Mouse (Mus musculus) neural tube, embryonic 15.5 days (tissue): ENCODE results near the gene Mt1. TPM values are rescaled to one million over a fixed set of nuclear protein-coding genes. Genes with fewer than 3 reads are reported as not detected.

ENCODE experiments used
- ATAC-seq: fragments of 200-750 bp; cut with Nextera tagmentation; 2 replicates; pipeline ENCODE4 v1.8.0; 2017; ENCODE audit warnings: mild to moderate bottlenecking, moderate TSS enrichment, moderate library complexity; ENCODE audit not compliant: low FRiP score
- H3K27ac ChIP-seq: fragments of 300-500 bp; sonication (generic); replicated peaks from 2 replicates; pipeline ENCODE4 v1.5.1; 2015; ENCODE audit warnings: mild to moderate bottlenecking, inconsistent platforms
- H3K27me3 ChIP-seq: fragments of 300-500 bp; sonication (generic); replicated peaks from 2 replicates; pipeline ENCODE4 v1.6.1; 2015; ENCODE audit warnings: inconsistent platforms
- H3K36me3 ChIP-seq: fragments of 300-500 bp; sonication (generic); 2 replicates; pipeline ENCODE4 v1.6.1; 2015; ENCODE audit warnings: inconsistent platforms
- H3K4me1 ChIP-seq: fragments of 300-500 bp; sonication (generic); 2 replicates; pipeline ENCODE4 v1.6.1; 2015; ENCODE audit warnings: inconsistent platforms
- H3K4me2 ChIP-seq: fragments of 300-500 bp; sonication (generic); 2 replicates; pipeline ENCODE4 v1.6.1; 2015; ENCODE audit warnings: inconsistent platforms, mild to moderate bottlenecking, moderate library complexity
- H3K4me3 ChIP-seq: fragments of 300-500 bp; sonication (generic); replicated peaks from 2 replicates; pipeline ENCODE4 v1.5.1; 2015; ENCODE audit warnings: mild to moderate bottlenecking, inconsistent platforms
- H3K9ac ChIP-seq: fragments of 300-500 bp; sonication (generic); replicated peaks from 2 replicates; pipeline ENCODE4 v1.6.1; 2015; ENCODE audit warnings: mild to moderate bottlenecking, inconsistent platforms
- H3K9me3 ChIP-seq: fragments of 300-500 bp; sonication (generic); replicated peaks from 2 replicates; pipeline ENCODE4 v1.6.1; 2016; ENCODE audit warnings: inconsistent platforms
- WGBS: fragments of 180-500 bp; shearing (Covaris S2); methylation state at CpG from one replicate; pipeline ENCODE4 v1.1.7; 2015; ENCODE audit warnings: mixed read lengths; 5-methylcytosine and 5-hydroxymethylcytosine counted together
- polyA plus RNA-seq: library from polyadenylated mRNA; unstranded; fragments of >200 nt; fragmentation: Nextera tagmentation; extraction: Ambion mirVana; gene quantifications from 2 replicates; pipeline ENCODE4 v1.2.1, GENCODE M21; 2015

Mt1 gene
- polyA plus RNA-seq, 1 experiment from 2014 or later, result 119 TPM

GRCm38 (mm10) chr8:94187290-94188002 is 8.6 kb downstream of the Mt1 start:
- Histone ChIP-seq H3K36me3 (no peaks in the 10 kb centered on the region), H3K9me3 (no peaks in the 10 kb centered on the region), H3K27ac (no peak overlapping the region), H3K9ac (no peak overlapping the region), H3K4me1 (peaks cover 35% of the 10 kb centered on the region), H3K4me2 (no peak overlapping the region), H3K4me3 (no peak overlapping the region), H3K27me3 (peaks cover 51% of the 10 kb centered on the region)
- WGBS, result 25% methylated on average over 21 of the region's 21 CpGs
- no peak for ATAC-seq

GRCm38 (mm10) chr8:94189275-94190031 is 10.6 kb downstream of the Mt1 start:
- 58% methylated on average over 13 of the region's 13 CpGs for WGBS

GRCm38 (mm10) chr8:94191101-94191691 is 12.3 kb downstream of the Mt1 start:
- Histone ChIP-seq H3K9me3 (no peaks in the 10 kb centered on the region), H3K4me1 (peaks cover 23% of the 10 kb centered on the region), H3K4me3 (peak overlapping the region; percentile 30), H3K36me3 (no peaks in the 10 kb centered on the region), H3K9ac (no peak overlapping the region), H3K4me2 (peak overlapping the region; percentile 51), H3K27ac (no peak overlapping the region), H3K27me3 (peaks cover 18% of the 10 kb centered on the region)
- 21% methylated on average over 21 of the region's 21 CpGs for WGBS
- no peak for ATAC-seq

More at GRCm38 (mm10) chr8:94189275-94190031, 10.6 kb downstream of the Mt1 start:
- Histone ChIP-seq H3K27ac (peak overlapping the region; percentile 33; the same call in 1 of the 2 replicates), H3K4me3 (no peak overlapping the region), H3K27me3 (peaks cover 33% of the 10 kb centered on the region), H3K36me3 (no peaks in the 10 kb centered on the region), H3K4me1 (peaks cover 23% of the 10 kb centered on the region), H3K4me2 (no peak overlapping the region), H3K9me3 (no peaks in the 10 kb centered on the region), H3K9ac (no peak overlapping the region)
- ATAC-seq, result peak; percentile 57; the same call in 1 of the 2 replicates

- WGBS, result 75% methylated on average over 1 of the region's 1 CpGs
- ATAC-seq, result no peak
- no peak overlapping the region for H3K4me2 ChIP-seq
- H3K4me1 ChIP-seq, result peaks cover 7% of the 10 kb centered on the region
- no peak overlapping the region for H3K4me3 ChIP-seq
- no peak overlapping the region for H3K27ac ChIP-seq
- H3K9me3 ChIP-seq, result no peaks in the 10 kb centered on the region
- no peak overlapping the region for H3K9ac ChIP-seq
- peaks cover 2% of the 10 kb centered on the region; the same call in 1 of the 2 replicates for H3K27me3 ChIP-seq
- H3K36me3 ChIP-seq, result no peaks in the 10 kb centered on the region
Observed at GRCm38 (mm10) chr8:94192926-94193325, 14.0 kb downstream of the Mt1 start.

GRCm38 (mm10) chr8:94194591-94195223 is 15.8 kb downstream of the Mt1 start:
- Histone ChIP-seq H3K9me3 (no peaks in the 10 kb centered on the region), H3K4me1 (peaks cover 7% of the 10 kb centered on the region), H3K27me3 (0 out of 2 replicates have a peak, but pooled peaks cover 2% of the 10 kb centered on the region), H3K36me3 (no peaks in the 10 kb centered on the region), H3K9ac (no peak overlapping the region), H3K4me2 (no peak overlapping the region), H3K4me3 (no peak overlapping the region), H3K27ac (no peak overlapping the region)
- 86% methylated on average over 7 of the region's 7 CpGs for WGBS
- ATAC-seq, result no peak

DNA sequence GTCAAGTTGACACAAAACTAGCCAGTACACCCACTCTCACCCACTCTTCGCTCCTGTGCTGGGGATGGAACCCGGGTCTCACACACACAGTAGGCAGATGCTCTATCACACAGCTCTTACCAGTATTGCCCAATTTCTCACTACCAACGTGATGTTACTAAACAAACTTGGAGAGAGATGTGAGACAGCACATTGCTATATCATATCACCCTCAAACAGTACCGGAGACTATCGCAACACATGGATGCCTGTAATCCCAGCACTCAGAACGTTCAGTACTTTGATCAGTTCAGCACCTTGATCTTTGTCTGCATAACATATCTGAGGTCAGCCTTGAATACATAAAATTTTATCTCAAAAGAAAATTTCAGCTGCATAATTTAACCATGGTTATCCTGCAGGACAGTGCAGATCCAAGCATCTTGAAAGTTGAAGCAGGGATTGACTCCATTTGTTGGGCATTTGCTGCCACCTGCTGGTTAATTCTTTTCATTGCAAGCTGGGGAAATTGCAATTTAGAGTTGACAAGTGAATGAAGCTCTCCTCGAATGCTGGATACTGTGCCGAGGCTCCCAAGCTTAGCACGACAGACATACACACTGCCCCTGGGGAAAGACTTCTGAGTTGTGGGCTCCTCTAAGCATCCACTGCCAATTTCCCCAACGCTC is 20.5 kb downstream of the Mt1 start:
- Histone ChIP-seq H3K4me3 (no peak overlapping the region), H3K36me3 (no peaks in the 10 kb centered on the region), H3K4me1 (no peaks in the 10 kb centered on the region), H3K27ac (no peak overlapping the region), H3K4me2 (no peak overlapping the region; the same call in 1 of the 2 replicates), H3K9ac (no peak overlapping the region), H3K9me3 (no peaks in the 10 kb centered on the region), H3K27me3 (no peaks in the 10 kb centered on the region)
- WGBS, result 43% methylated on average over 10 of the region's 10 CpGs
- no peak; the same call in 1 of the 2 replicates for ATAC-seq

DNA sequence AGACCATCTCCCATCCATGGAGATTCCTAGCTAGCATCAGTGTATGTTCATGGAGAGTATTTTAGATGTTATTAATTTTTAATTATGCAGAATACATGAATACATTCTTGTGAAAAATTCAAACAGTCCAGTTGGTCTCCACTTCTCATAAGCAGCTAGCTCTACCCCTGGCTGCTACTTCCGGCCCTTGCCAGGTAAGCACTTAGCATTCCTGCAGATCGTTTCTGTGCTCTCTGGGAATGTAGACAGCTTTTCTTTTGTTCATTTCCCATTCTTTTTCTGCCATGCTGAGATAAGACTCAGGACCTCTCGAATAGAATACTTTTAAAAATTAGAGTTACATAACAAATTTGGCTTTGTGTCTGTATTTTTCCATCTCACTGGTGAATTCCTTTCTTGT is 25.2 kb downstream of the Mt1 start:
- Histone ChIP-seq H3K9me3 (no peaks in the 10 kb centered on the region), H3K4me2 (no peak overlapping the region), H3K36me3 (no peaks in the 10 kb centered on the region), H3K4me1 (0 out of 2 replicates have a peak, but pooled peaks cover 4% of the 10 kb centered on the region), H3K27ac (no peak overlapping the region), H3K4me3 (no peak overlapping the region), H3K27me3 (no peaks in the 10 kb centered on the region), H3K9ac (no peak overlapping the region)
- ATAC-seq, result no peak
- WGBS, result 70% methylated on average over 3 of the region's 3 CpGs

DNA sequence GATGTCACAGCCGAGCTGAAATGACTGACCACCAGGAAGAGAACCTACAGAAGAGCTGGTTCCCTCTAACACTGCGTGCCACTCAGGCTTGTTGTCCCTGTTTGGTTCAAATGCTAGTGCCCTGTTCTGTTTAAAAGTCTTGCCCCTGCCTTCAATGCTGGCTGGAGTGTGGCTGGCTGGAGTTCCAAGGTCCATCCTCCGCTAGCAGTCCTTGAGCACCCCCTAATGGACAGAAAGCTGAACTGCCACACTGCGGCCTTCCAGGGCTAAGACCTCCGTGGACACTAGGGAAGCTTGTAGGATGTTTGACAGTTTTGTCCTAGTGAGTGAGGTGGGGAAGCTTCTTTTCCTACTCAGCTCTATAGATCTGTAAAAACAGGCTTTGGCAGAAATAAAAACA is 26.9 kb downstream of the Mt1 start:
- H3K4me2 ChIP-seq, result no peak overlapping the region
- no peak overlapping the region for H3K9ac ChIP-seq
- H3K36me3 ChIP-seq, result no peaks in the 10 kb centered on the region
- no peak overlapping the region for H3K27ac ChIP-seq
- WGBS, result 17% methylated on average over 5 of the region's 5 CpGs
- no peak overlapping the region for H3K4me3 ChIP-seq
- peak; percentile 70; the same call in 1 of the 2 replicates for ATAC-seq
- H3K9me3 ChIP-seq, result no peaks in the 10 kb centered on the region
- 0 out of 2 replicates have a peak, but pooled peaks cover 3% of the 10 kb centered on the region for H3K27me3 ChIP-seq
- H3K4me1 ChIP-seq, result 0 out of 2 replicates have a peak, but pooled peaks cover 4% of the 10 kb centered on the region

GRCm38 (mm10) chr8:94206256-94206655 is 27.4 kb downstream of the Mt1 start:
- Histone ChIP-seq H3K4me1 (0 out of 2 replicates have a peak, but pooled peaks cover 4% of the 10 kb centered on the region), H3K27ac (no peak overlapping the region), H3K9me3 (no peaks in the 10 kb centered on the region), H3K27me3 (0 out of 2 replicates have a peak, but pooled peaks cover 3% of the 10 kb centered on the region), H3K36me3 (no peaks in the 10 kb centered on the region), H3K4me2 (no peak overlapping the region), H3K9ac (no peak overlapping the region), H3K4me3 (no peak overlapping the region)
- 82% methylated on average over 8 of the region's 8 CpGs for WGBS
- ATAC-seq, result no peak

DNA sequence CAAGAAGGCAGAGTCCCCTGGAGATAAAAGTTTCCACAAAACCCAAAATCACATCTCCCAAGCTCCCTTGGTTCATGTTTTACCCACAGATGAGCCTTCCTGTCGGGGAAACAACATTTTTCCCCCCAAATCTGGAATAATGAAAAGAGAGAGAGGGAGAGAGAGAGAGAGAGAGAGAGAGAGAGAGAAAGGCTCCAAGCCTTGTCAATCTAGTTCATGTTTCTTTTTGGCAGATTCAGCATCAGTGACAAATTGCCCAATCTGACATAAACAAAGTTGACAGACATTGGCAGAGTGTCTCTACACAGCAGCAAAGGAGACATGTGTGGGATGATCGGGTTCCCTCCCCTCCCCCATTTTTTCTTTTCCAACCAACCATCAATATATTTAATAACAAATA is 28.6 kb downstream of the Mt1 start:
- 0 out of 2 replicates have a peak, but pooled peaks cover 4% of the 10 kb centered on the region for H3K4me1 ChIP-seq
- 76% methylated on average over 2 of the region's 2 CpGs for WGBS
- no peaks in the 10 kb centered on the region for H3K36me3 ChIP-seq
- no peaks in the 10 kb centered on the region for H3K9me3 ChIP-seq
- ATAC-seq, result no peak
- H3K4me2 ChIP-seq, result no peak overlapping the region
- no peak overlapping the region for H3K9ac ChIP-seq
- H3K4me3 ChIP-seq, result no peak overlapping the region
- H3K27me3 ChIP-seq, result 0 out of 2 replicates have a peak, but pooled peaks cover 3% of the 10 kb centered on the region
- H3K27ac ChIP-seq, result no peak overlapping the region

DNA sequence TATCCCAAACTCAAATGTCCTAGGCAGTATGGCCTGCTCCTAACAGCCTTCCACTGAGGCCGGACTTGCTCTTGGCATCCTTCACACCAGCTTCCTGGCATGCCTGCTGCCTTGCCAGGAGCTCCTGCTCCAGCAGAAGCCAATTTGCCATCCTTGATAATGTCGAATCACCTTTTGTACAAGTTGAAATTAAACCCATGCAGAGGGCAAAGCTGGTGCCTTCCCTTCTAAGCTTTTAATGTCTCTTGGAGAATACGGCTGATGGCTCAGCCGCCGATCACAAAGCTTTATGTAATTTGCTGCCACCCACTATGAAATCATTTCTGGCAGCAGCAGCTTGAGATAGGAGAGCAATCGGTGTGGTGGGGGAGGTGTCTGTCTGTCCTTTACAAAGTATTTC is 30.8 kb downstream of the Mt1 start:
- WGBS, result 75% methylated on average over 6 of the region's 6 CpGs
- H3K9me3 ChIP-seq, result no peaks in the 10 kb centered on the region
- no peak overlapping the region for H3K4me2 ChIP-seq
- no peak for ATAC-seq
- 0 out of 2 replicates have a peak, but pooled peaks cover 3% of the 10 kb centered on the region for H3K27me3 ChIP-seq
- no peak overlapping the region for H3K4me3 ChIP-seq
- no peak overlapping the region for H3K9ac ChIP-seq
- H3K4me1 ChIP-seq, result peaks cover 9% of the 10 kb centered on the region
- H3K27ac ChIP-seq, result no peak overlapping the region
- H3K36me3 ChIP-seq, result no peaks in the 10 kb centered on the region
